In genomic region chrX:98937555-98938294, GRCm38 (mm10) we compare ENCODE assay signal across 8 mouse cellular contexts. TPM values are rescaled to one million over a fixed set of nuclear protein-coding genes. Genes with fewer than 3 reads are reported as not detected.
A peak's percentile ranks its signal among the peaks of the same experiment; 100 is the strongest.
DNase-seq lines count a peak whose midpoint lies in the region; ATAC-seq and TF ChIP-seq lines count a peak whose summit lies in the region.

No protein-coding gene starts in this region.

- peak overlapping the region; percentile 70 for H3K4me2 ChIP-seq in heart, embryonic 14.5 days (ENCODE audit: low read length)
- H3K4me2 ChIP-seq in liver, embryonic 14.5 days (ENCODE audit: low read depth) = peak overlapping the region; percentile 79
- peak overlapping the region; percentile 53 for H3K4me2 ChIP-seq in neural tube, embryonic 11.5 days (ENCODE audit: low read depth)
- peak overlapping the region; percentile 49 for H3K4me2 ChIP-seq in stomach, postnatal 0 days (replicated peaks; ENCODE audit: low read depth)

- TF ChIP-seq CTCF in liver, embryonic 14.5 days (IDR thresholded peaks at IDR 0.05; ENCODE audit: low read depth) = peak; percentile 89
- TF ChIP-seq CTCF in stomach, postnatal 0 days (IDR thresholded peaks at IDR 0.05; ENCODE audit: low read depth) = peak; percentile 80

- peak overlapping the region; percentile 83 for H3K27ac ChIP-seq in brown adipose tissue, adult 24 weeks (replicated peaks; ENCODE audit: low read depth, low read length)
- peak overlapping the region; percentile 96 for H3K27ac ChIP-seq in heart, embryonic 14.5 days (replicated peaks in 1 of 2; ENCODE audit: control insufficient read depth in 1 of 2, insufficient read depth in 1 of 2, low read depth in 2 of 2, low read length in 2 of 2)
- peak overlapping the region; percentile 86 for H3K27ac ChIP-seq in liver, embryonic 14.5 days
- H3K27ac ChIP-seq in neural tube, embryonic 11.5 days (ENCODE audit: low read depth, low read length) = peak overlapping the region; percentile 79; the same call in 1 of the 2 replicates
- H3K27ac ChIP-seq in stomach, postnatal 0 days (replicated peaks) = peak overlapping the region; percentile 95

- peaks cover 21% of the 10 kb centered on the region for H3K36me3 ChIP-seq in heart, embryonic 14.5 days (ENCODE audit: control insufficient read depth, insufficient read depth, low read length)
- no peaks in the 10 kb centered on the region for H3K36me3 ChIP-seq in liver, embryonic 14.5 days (replicated peaks; ENCODE audit: control insufficient read depth, insufficient read depth, low read depth)
- no peaks in the 10 kb centered on the region for H3K36me3 ChIP-seq in neural tube, embryonic 11.5 days (ENCODE audit: control insufficient read depth, insufficient read depth, low read length)
- H3K36me3 ChIP-seq in stomach, postnatal 0 days (ENCODE audit: control insufficient read depth, insufficient read depth, low read length) = no peaks in the 10 kb centered on the region

- H3K4me3 ChIP-seq in brown adipose tissue, adult 24 weeks (ENCODE audit: insufficient read depth, low read depth, low read length) = peak overlapping the region; percentile 72
- H3K4me3 ChIP-seq in heart, embryonic 14.5 days (ENCODE audit: control insufficient read depth in 1 of 2, insufficient read depth in 1 of 2, low read depth in 1 of 2, low read length in 2 of 2) = peak overlapping the region; percentile 66 to 73
- peak overlapping the region; percentile 73 to 74 for H3K4me3 ChIP-seq in liver, embryonic 14.5 days (ENCODE audit: insufficient read depth in 1 of 2, low read depth in 2 of 2, low read length in 2 of 2)
- H3K4me3 ChIP-seq in neural tube, embryonic 11.5 days (ENCODE audit: low read depth, low read length) = peak overlapping the region; percentile 55
- peak overlapping the region; percentile 62 for H3K4me3 ChIP-seq in stomach, postnatal 0 days (ENCODE audit: low read depth, low read length)

- no peaks in the 10 kb centered on the region for H3K4me1 ChIP-seq in brown adipose tissue, adult 24 weeks (ENCODE audit: control insufficient read depth, insufficient read depth, insufficient read length, low read length)
- peaks cover 0 to 7% of the 10 kb centered on the region in 2 experiments; a peak in 2 of 4 replicates for H3K4me1 ChIP-seq in heart, embryonic 14.5 days (ENCODE audit: control insufficient read depth in 2 of 2, insufficient read depth in 2 of 2, low read length in 2 of 2)
- peaks cover 0 to 3% of the 10 kb centered on the region in 2 experiments; a peak in 1 of 4 replicates for H3K4me1 ChIP-seq in liver, embryonic 14.5 days (replicated peaks; ENCODE audit: control insufficient read depth in 2 of 2, insufficient read depth in 2 of 2, low read length in 1 of 2)
- H3K4me1 ChIP-seq in neural tube, embryonic 11.5 days (ENCODE audit: control insufficient read depth, insufficient read depth, low read length) = no peaks in the 10 kb centered on the region
- H3K4me1 ChIP-seq in stomach, postnatal 0 days (replicated peaks; ENCODE audit: control insufficient read depth, insufficient read depth) = no peaks in the 10 kb centered on the region

- WGBS in heart, embryonic 14.5 days = 23% methylated on average over 57 of the region's 57 CpGs
- WGBS in liver, embryonic 14.5 days (ENCODE audit: insufficient replicate concordance) = 19% methylated on average over 57 of the region's 57 CpGs
- WGBS in neural tube, embryonic 11.5 days = 13% methylated on average over 51 of the region's 57 CpGs
- 14% methylated on average over 52 of the region's 57 CpGs for WGBS in stomach, postnatal 0 days

- peak; percentile 94 for DNase-seq in CD4-positive, CD25-positive, alpha-beta regulatory T cell, adult 2 months (ENCODE audit: low read depth, low spot score)
- DNase-seq in fat pad, adult 2 months (ENCODE audit: extremely low read depth, low read depth, low spot score) = peak; percentile 28
- peak; percentile 96 for DNase-seq in kidney, postnatal 14 days
- peak; percentile 79 to 81 (median 79) for DNase-seq in liver, embryonic 14.5 days (ENCODE audit: low read depth in 3 of 3, low spot score in 3 of 3)
- DNase-seq in neural tube, embryonic 11.5 days (ENCODE audit: low spot score) = peak; percentile 92
- peak; percentile 92 for DNase-seq in stomach, postnatal 0 days (ENCODE audit: low spot score)

- no peak for TF ChIP-seq EP300 in liver, embryonic 14.5 days (IDR thresholded peaks at IDR 0.05; ENCODE audit: low read depth)
- peak; percentile 59 for TF ChIP-seq EP300 in stomach, postnatal 0 days (optimal IDR thresholded peaks at IDR 0.05)

- peak overlapping the region; percentile 82 for H3K9ac ChIP-seq in heart, embryonic 14.5 days (ENCODE audit: low read length)
- H3K9ac ChIP-seq in liver, embryonic 14.5 days (replicated peaks) = peak overlapping the region; percentile 81
- peak overlapping the region; percentile 73 for H3K9ac ChIP-seq in neural tube, embryonic 11.5 days (ENCODE audit: low read length)
- peak overlapping the region; percentile 75 for H3K9ac ChIP-seq in stomach, postnatal 0 days (ENCODE audit: low read length)

- ATAC-seq in heart, embryonic 14.5 days (ENCODE audit: insufficient number of reproducible peaks, insufficient read depth, low FRiP score, low read depth) = peak; percentile 89
- peak; percentile 87 for ATAC-seq in liver, embryonic 14.5 days (ENCODE audit: insufficient read depth)
- ATAC-seq in neural tube, embryonic 11.5 days (ENCODE audit: insufficient read depth, low FRiP score, low TSS enrichment) = peak; percentile 89
- peak; percentile 82 for ATAC-seq in stomach, postnatal 0 days (ENCODE audit: low FRiP score, low TSS enrichment)

- no peaks in the 10 kb centered on the region for H3K27me3 ChIP-seq in heart, embryonic 14.5 days (ENCODE audit: control insufficient read depth, insufficient read depth, low read length)
- H3K27me3 ChIP-seq in liver, embryonic 14.5 days (ENCODE audit: control insufficient read depth, insufficient read depth, low read length) = no peaks in the 10 kb centered on the region
- no peaks in the 10 kb centered on the region for H3K27me3 ChIP-seq in neural tube, embryonic 11.5 days (ENCODE audit: control insufficient read depth, insufficient read depth, low read length)
- H3K27me3 ChIP-seq in stomach, postnatal 0 days (ENCODE audit: control insufficient read depth, insufficient read depth, low read length) = no peaks in the 10 kb centered on the region

- no peaks in the 10 kb centered on the region for H3K9me3 ChIP-seq in heart, embryonic 14.5 days (ENCODE audit: control insufficient read depth, low read length)
- H3K9me3 ChIP-seq in liver, embryonic 14.5 days (ENCODE audit: control insufficient read depth, low read length) = no peaks in the 10 kb centered on the region
- H3K9me3 ChIP-seq in neural tube, embryonic 11.5 days (ENCODE audit: control insufficient read depth, low read length) = no peaks in the 10 kb centered on the region
- no peaks in the 10 kb centered on the region for H3K9me3 ChIP-seq in stomach, postnatal 0 days (ENCODE audit: control insufficient read depth, low read length)

RNA-seq across cellular contexts. Expression of gene Yipf6, which starts 1.6 kb away (rescaled TPM):
- 18.7 and 24.5 TPM in 2 replicates for polyA plus RNA-seq in brown adipose tissue, adult 24 weeks (2012; ENCODE audit: insufficient read depth, insufficient read length, missing spikeins)
- 17.6 and 19.3 TPM in 2 replicates for polyA plus RNA-seq in heart, embryonic 14.5 days (2014; fragmentation: Nextera tagmentation; extraction: Ambion mirVana)
- 5.1 and 7.6 TPM in 2 replicates for polyA plus RNA-seq in liver, embryonic 14.5 days (2012; rRNA removed)
- 11.8 and 14.4 TPM in 2 replicates for polyA plus RNA-seq in liver, embryonic 14.5 days (2014; fragmentation: Nextera tagmentation; extraction: Ambion mirVana)
- 22.5 and 22.7 TPM in 2 replicates for polyA plus RNA-seq in neural tube, embryonic 11.5 days (2014; fragmentation: Nextera tagmentation; extraction: Ambion mirVana)
- 31.1 and 32.4 TPM in 2 replicates for polyA plus RNA-seq in stomach, postnatal 0 days (2015; fragmentation: Nextera tagmentation; extraction: Ambion mirVana)

RNA-seq across cellular contexts. Expression of gene Ophn1, which starts 46.9 kb away (rescaled TPM):
- polyA plus RNA-seq in brown adipose tissue, adult 24 weeks (2012; ENCODE audit: insufficient read depth, insufficient read length, missing spikeins) = 13.8 and 15.3 TPM in 2 replicates
- 7.8 and 12.9 TPM in 2 replicates for polyA plus RNA-seq in heart, embryonic 14.5 days (2014; fragmentation: Nextera tagmentation; extraction: Ambion mirVana)
- polyA plus RNA-seq in liver, embryonic 14.5 days (2012; rRNA removed) = 0.16 and 0.38 TPM in 2 replicates
- 0.89 and 1.9 TPM in 2 replicates for polyA plus RNA-seq in liver, embryonic 14.5 days (2014; fragmentation: Nextera tagmentation; extraction: Ambion mirVana)
- 17.4 and 18.4 TPM in 2 replicates for polyA plus RNA-seq in neural tube, embryonic 11.5 days (2014; fragmentation: Nextera tagmentation; extraction: Ambion mirVana)
- 6.7 and 7.0 TPM in 2 replicates for polyA plus RNA-seq in stomach, postnatal 0 days (2015; fragmentation: Nextera tagmentation; extraction: Ambion mirVana)

Comparison
In these comparisons a context has a peak if more than half of its experiments do, and no peak if none do; other contexts are left out.
1. Peak in every context shown above with its lines: DNase-seq, ATAC-seq, H3K4me3 ChIP-seq and H3K27ac ChIP-seq.
2. DNase-seq: peak in every context shown above with its lines; median percentile 96 in kidney, postnatal 14 days; 94 in CD4-positive, CD25-positive, alpha-beta regulatory T cell, adult 2 months; 92 in neural tube, embryonic 11.5 days; 92 in stomach, postnatal 0 days; 79 in liver, embryonic 14.5 days; 28 in fat pad, adult 2 months.